Mouse (Mus musculus) heart, embryonic 10.5 days (tissue): ENCODE measurements around the gene Csrnp1. TPM values are rescaled to one million over a fixed set of nuclear protein-coding genes. Genes with fewer than 3 reads are reported as not detected.

Experiments used
- polyA plus RNA-seq: library from polyadenylated mRNA; unstranded; fragments of >200 nt; fragmentation: Nextera tagmentation; extraction: Ambion mirVana; gene quantifications from 2 replicates; pipeline ENCODE4 v1.2.1, GENCODE M21; 2016

Csrnp1 gene
- polyA plus RNA-seq, 1 experiment from 2014 or later = 7.5 TPM

Other genes with a start within 250 kb of the Csrnp1 start
- 0.05 and 0.06 TPM in 2 replicates for gene Scn11a, start 159.2 kb downstream of the Csrnp1 start, polyA plus RNA-seq
- gene Wdr48, start 89.8 kb downstream of the Csrnp1 start, polyA plus RNA-seq = 49.8 and 53.2 TPM in 2 replicates
- gene Gorasp1, start 47.1 kb downstream of the Csrnp1 start, polyA plus RNA-seq = 26.5 and 26.8 TPM in 2 replicates
- 0.28 and 0.48 TPM in 2 replicates for gene Ttc21a, start 47.1 kb downstream of the Csrnp1 start, polyA plus RNA-seq
- gene Xirp1, start 38.9 kb upstream of the Csrnp1 start, polyA plus RNA-seq = 41.1 and 90.1 TPM in 2 replicates
- gene Cx3cr1, start 85.2 kb upstream of the Csrnp1 start, polyA plus RNA-seq = 1.1 and 4.1 TPM in 2 replicates
- gene Ccr8, start 107.5 kb upstream of the Csrnp1 start, polyA plus RNA-seq = not detected in 2 replicates
- gene Slc25a38, start 125.7 kb upstream of the Csrnp1 start, polyA plus RNA-seq = 39.8 and 42.1 TPM in 2 replicates
- 1,047 and 1,189 TPM in 2 replicates for gene Rpsa, start 143.0 kb upstream of the Csrnp1 start, polyA plus RNA-seq
- not detected in 2 replicates for gene Mobp, start 165.0 kb upstream of the Csrnp1 start, polyA plus RNA-seq